Mouse (Mus musculus): Measurements from ENCODE around the gene Tmem255a.

Gene Tmem255a

DNA sequence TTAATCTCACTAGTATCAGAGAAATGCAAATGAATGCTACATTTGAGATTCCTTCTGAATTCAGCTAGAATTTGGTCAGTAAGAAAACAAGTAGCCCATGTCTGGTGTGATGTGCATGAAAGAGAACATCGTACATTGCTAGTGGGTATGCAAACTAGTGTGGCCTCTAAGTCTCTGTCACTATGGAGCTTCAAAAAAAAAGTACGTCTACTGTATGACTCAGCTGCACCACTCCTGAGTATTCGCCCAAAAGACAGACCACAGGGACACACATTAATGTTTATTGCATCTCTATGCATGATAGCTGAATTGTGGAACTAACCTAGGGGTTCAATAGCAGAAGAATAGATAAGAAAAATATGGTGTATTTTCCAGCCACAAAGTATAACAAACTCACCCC lies 86.9 kb downstream of the Tmem255a start:
- no peak for DNase-seq

GRCm38 (mm10) chrX:38159097-38159496 lies 93.1 kb downstream of the Tmem255a start:
- no peak for DNase-seq
